Mouse (Mus musculus) forebrain, embryonic 13.5 days (tissue): ENCODE data around the gene Fbxo8. TPM values are rescaled to one million over a fixed set of nuclear protein-coding genes. Genes with fewer than 3 reads are reported as not detected.

Experiments used
- ATAC-seq: fragments of 200-750 bp; cut with Nextera tagmentation; 2 replicates; pipeline ENCODE4 v1.8.0; 2017
- H3K27ac ChIP-seq: fragments of 300-500 bp; sonication (generic); 2 replicates; pipeline ENCODE4 v1.5.1; 2015; ENCODE audit warnings: inconsistent platforms, mild to moderate bottlenecking, moderate library complexity
- H3K27me3 ChIP-seq: fragments of 300-500 bp; sonication (generic); 2 replicates; pipeline ENCODE4 v1.6.1; 2015; ENCODE audit warnings: mild to moderate bottlenecking, inconsistent platforms
- H3K36me3 ChIP-seq: fragments of 300-500 bp; sonication (generic); 2 replicates; pipeline ENCODE4 v1.6.1; 2015; ENCODE audit warnings: mild to moderate bottlenecking, inconsistent platforms; ENCODE audit not compliant: poor library complexity, severe bottlenecking
- H3K4me1 ChIP-seq: fragments of 300-500 bp; sonication (generic); 2 replicates; pipeline ENCODE4 v1.6.1; 2015; ENCODE audit warnings: inconsistent platforms
- H3K4me2 ChIP-seq: fragments of 300-500 bp; sonication (generic); 2 replicates; pipeline ENCODE4 v1.6.1; 2015; ENCODE audit warnings: inconsistent platforms, mild to moderate bottlenecking, moderate library complexity
- H3K4me3 ChIP-seq: fragments of 300-500 bp; sonication (generic); 2 replicates; pipeline ENCODE4 v1.5.1; 2015; ENCODE audit warnings: mild to moderate bottlenecking, inconsistent platforms
- H3K9ac ChIP-seq: fragments of 300-500 bp; sonication (generic); 2 replicates; pipeline ENCODE4 v1.6.1; 2015; ENCODE audit warnings: mild to moderate bottlenecking, inconsistent platforms
- H3K9me3 ChIP-seq: fragments of 300-500 bp; sonication (generic); replicated peaks from 2 replicates; pipeline ENCODE4 v1.6.1; 2016; ENCODE audit warnings: inconsistent platforms
- WGBS: fragments of 180-500 bp; shearing (Covaris S2); methylation state at CpG from one replicate; pipeline ENCODE4 v1.1.7; 2015; 5-methylcytosine and 5-hydroxymethylcytosine counted together
- microRNA-seq: library from miRNA; unstranded; fragments of <30 nt; microRNA quantifications from one replicate; pipeline ENCODE4, GENCODE M21; 2016
- polyA plus RNA-seq: library from polyadenylated mRNA; unstranded; fragments of >200 nt; fragmentation: Nextera tagmentation; extraction: Ambion mirVana; gene quantifications from 2 replicates; pipeline ENCODE4 v1.2.1, GENCODE M21; 2015

Gene Fbxo8
- polyA plus RNA-seq, 1 experiment from 2014 or later, result 38.5 TPM

DNA sequence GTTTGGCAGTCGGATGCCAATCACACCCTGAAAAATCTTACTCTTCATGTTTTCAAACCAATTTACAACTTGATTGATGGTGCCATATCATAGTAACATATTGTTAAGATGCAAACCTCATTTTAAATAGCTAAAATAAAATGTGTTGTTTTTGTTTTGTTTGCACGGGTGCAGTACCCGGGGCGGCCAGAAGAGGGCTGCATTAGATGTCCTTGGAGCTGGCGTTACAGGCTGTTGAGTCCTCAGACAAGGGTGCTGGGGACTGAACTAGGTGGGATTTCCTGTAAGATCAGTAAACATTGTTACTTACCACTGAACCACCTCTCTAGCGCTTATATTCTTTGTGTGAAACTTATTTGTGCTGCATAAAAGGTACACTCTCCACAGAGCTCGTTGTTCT, 65.4 kb downstream of the Fbxo8 start:
- ATAC-seq, result no peak
- 30% methylated on average over 7 of the region's 7 CpGs for WGBS

DNA sequence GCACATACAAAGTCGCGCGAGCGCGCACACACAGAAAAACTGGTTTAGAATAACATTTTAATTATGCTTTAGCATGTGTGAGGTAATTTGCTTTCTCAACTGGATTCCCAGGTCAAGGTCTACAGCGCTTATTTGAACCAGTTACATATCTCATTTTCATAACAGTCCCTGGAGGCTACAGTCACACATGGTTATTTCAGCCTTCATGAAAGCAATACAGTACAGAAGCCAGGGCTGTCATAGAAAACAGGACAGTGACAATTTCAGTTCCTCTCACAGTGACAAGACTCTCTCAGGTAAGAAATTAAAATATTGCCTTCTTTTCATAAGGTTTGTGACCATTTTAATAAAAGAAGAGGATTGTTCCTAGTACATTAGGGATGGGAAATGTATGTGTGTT, 66.4 kb downstream of the Fbxo8 start:
- Histone ChIP-seq H3K9ac (no peak overlapping the region), H3K4me2 (no peak overlapping the region), H3K4me1 (peaks cover 8% of the 10 kb centered on the region), H3K27ac (no peak overlapping the region), H3K27me3 (peaks cover 29% of the 10 kb centered on the region), H3K36me3 (no peaks in the 10 kb centered on the region), H3K4me3 (no peak overlapping the region), H3K9me3 (no peaks in the 10 kb centered on the region)
- WGBS, result 97% methylated on average over 6 of the region's 6 CpGs
- ATAC-seq, result no peak

More for the DNA sequence above, 65.4 kb downstream of the Fbxo8 start:
- Histone ChIP-seq H3K4me2 (no peak overlapping the region), H3K27me3 (peaks cover 24% of the 10 kb centered on the region), H3K9ac (no peak overlapping the region), H3K27ac (no peak overlapping the region), H3K36me3 (no peaks in the 10 kb centered on the region), H3K4me3 (no peak overlapping the region), H3K9me3 (no peaks in the 10 kb centered on the region), H3K4me1 (peaks cover 8% of the 10 kb centered on the region)

DNA sequence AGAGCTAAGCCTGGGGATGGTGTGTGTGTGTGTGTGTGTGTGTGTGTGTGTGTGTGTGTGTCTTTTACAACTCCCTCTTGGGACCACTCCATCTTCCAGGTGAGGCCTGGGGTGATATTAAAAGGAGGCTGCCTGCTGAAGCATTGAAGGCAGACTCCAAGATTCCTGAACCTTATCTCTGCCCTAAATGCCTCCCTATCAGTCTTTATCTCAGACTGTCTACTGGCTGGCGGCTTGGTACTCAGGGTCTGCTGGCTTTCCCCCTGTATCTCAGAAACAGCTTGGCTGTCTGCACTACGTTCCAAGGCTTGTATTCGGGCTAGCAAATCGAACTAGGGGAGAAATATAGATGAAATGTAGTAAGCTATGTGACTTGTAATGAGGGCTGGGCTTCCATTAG, 68.2 kb downstream of the Fbxo8 start:
- Histone ChIP-seq H3K36me3 (no peaks in the 10 kb centered on the region), H3K9me3 (no peaks in the 10 kb centered on the region), H3K9ac (no peak overlapping the region), H3K27ac (no peak overlapping the region), H3K4me2 (no peak overlapping the region), H3K27me3 (peaks cover 47% of the 10 kb centered on the region), H3K4me3 (no peak overlapping the region), H3K4me1 (peaks cover 20% of the 10 kb centered on the region)
- WGBS, result 35% methylated on average over 4 of the region's 4 CpGs
- ATAC-seq, result no peak

DNA sequence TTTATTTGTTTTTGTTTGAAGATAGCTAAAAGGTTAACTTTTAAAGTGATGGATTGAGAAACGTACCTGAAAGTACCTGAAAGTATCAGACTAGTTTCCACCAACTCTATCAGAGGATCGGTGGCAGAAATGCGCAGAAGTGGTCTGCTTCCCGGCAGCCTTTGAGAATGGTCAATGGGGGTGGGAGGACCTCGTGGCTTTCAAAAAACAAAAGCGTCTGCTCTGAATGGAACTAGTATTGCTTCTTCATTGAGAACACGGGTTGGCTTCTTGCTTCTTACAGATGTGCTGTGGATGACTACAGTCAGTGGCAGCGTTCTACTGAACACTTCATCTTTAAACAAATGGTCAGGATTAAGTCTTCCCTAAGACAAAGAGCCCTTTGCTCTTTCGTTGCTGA, 68.7 kb downstream of the Fbxo8 start:
- H3K27ac ChIP-seq, result no peak overlapping the region
- peaks cover 52% of the 10 kb centered on the region for H3K27me3 ChIP-seq
- 5% methylated on average over 9 of the region's 9 CpGs for WGBS
- no peak overlapping the region for H3K9ac ChIP-seq
- no peaks in the 10 kb centered on the region for H3K36me3 ChIP-seq
- peaks cover 20% of the 10 kb centered on the region for H3K4me1 ChIP-seq
- no peak for ATAC-seq
- peak overlapping the region; percentile 10; the same call in 1 of the 2 replicates for H3K4me2 ChIP-seq
- H3K4me3 ChIP-seq, result no peak overlapping the region
- H3K9me3 ChIP-seq, result no peaks in the 10 kb centered on the region

DNA sequence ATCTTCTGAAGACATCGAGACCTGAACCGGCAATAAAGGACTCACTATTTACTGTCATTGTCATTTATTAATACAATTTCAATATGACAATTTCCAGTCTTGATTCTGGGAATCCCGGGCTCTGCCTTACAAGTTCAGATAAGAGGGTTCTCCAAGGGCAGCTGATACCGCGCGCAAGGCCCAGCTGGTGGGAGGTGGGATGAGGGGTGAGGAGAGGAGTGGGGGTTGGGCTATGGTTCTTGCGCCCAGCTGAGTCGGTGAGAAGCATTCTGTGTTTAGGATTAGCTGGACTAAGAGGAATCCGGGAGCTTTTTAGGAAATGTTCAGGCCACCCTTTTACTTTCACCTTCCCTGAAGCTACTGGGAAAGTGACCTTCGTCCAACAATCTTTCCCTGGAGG, 69.8 kb downstream of the Fbxo8 start:
- H3K27ac ChIP-seq, result no peak overlapping the region
- no peak overlapping the region for H3K4me2 ChIP-seq
- H3K36me3 ChIP-seq, result no peaks in the 10 kb centered on the region
- H3K27me3 ChIP-seq, result peaks cover 54% of the 10 kb centered on the region
- H3K9ac ChIP-seq, result no peak overlapping the region
- H3K4me1 ChIP-seq, result peaks cover 20% of the 10 kb centered on the region
- no peaks in the 10 kb centered on the region for H3K9me3 ChIP-seq
- H3K4me3 ChIP-seq, result no peak overlapping the region
- 7% methylated on average over 10 of the region's 10 CpGs for WGBS
- no peak for ATAC-seq

DNA sequence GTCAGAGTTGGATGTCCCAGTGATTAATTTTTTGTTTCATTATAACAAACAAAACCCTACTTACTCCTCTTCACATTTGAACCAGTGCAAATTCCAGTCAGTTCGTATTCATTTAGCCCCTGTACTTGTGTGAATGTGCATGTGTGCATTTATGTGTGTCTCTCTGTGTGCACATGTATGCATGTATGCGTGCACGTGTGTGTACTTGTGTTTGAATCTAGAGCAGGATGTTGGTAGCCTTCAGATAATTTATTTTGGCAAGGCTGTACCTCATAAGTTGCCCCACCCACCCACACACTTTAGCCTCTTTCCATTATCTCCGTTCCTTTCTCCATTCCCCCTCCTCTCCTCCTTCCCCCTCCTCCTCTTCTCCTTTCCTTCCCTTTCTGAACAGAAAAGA, 70.2 kb downstream of the Fbxo8 start:
- Histone ChIP-seq H3K27me3 (peaks cover 54% of the 10 kb centered on the region), H3K27ac (no peak overlapping the region), H3K9me3 (no peaks in the 10 kb centered on the region), H3K4me2 (no peak overlapping the region), H3K4me3 (no peak overlapping the region), H3K4me1 (peaks cover 20% of the 10 kb centered on the region), H3K36me3 (no peaks in the 10 kb centered on the region), H3K9ac (no peak overlapping the region)
- no peak for ATAC-seq
- WGBS, result 24% methylated on average over 4 of the region's 4 CpGs

DNA sequence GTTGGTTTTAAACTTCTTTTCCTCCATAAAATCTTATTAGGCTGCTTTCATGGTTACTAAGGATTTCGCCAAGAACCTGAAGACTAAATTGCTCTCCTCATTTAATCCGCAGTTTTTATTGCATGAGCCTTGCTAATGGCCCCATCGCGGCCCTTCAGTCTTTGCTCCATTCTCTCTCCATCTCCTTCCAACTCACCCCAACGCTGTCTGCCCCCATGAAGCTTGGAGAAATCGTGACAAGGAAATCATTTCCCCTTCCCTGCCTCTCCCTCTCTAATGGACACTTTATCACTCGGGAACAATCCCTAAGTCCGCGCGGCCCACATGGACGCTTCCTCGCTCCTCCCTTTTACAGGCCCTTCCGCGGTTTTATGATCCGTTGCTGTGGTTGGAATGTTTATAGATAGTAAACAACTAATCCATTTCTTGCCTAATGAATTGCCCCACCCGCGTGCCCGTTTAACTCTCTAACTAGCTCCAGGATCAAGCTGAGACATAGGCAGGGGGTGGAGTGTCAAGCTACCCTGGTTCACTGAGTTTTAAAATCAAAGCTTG, 71.7 kb downstream of the Fbxo8 start:
- peak; percentile 39; the same call in 1 of the 2 replicates for ATAC-seq
- peaks cover 54% of the 10 kb centered on the region for H3K27me3 ChIP-seq
- no peaks in the 10 kb centered on the region for H3K36me3 ChIP-seq
- under 1% methylated on average over 18 of the region's 18 CpGs for WGBS
- no peak overlapping the region for H3K27ac ChIP-seq
- H3K4me2 ChIP-seq, result peak overlapping the region; percentile 44
- H3K4me3 ChIP-seq, result no peak overlapping the region; the same call in 1 of the 2 replicates
- H3K9me3 ChIP-seq, result no peaks in the 10 kb centered on the region
- no peak overlapping the region for H3K9ac ChIP-seq
- peaks cover 20% of the 10 kb centered on the region for H3K4me1 ChIP-seq

DNA sequence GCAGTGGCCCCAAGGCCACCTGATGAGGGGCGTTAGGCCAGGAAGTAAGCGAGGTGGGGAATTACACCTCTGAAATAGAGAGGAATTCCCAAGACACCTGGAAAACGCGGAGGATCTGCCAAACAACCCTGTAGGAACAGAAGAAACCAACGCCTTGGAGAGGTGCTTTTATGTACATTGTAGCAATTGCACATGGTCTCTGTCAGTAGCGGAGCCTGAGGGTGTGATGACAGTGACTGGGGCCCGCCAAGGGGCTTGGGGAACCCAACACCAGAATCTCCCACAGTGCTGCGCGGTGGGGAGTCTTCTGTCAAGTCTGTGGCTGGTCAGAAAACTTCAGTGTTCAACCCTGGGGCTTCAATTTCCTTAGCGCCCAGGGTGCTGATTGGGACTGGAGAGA, 72.5 kb downstream of the Fbxo8 start:
- Histone ChIP-seq H3K4me2 (no peak overlapping the region), H3K27me3 (peaks cover 54% of the 10 kb centered on the region), H3K9ac (no peak overlapping the region), H3K27ac (no peak overlapping the region), H3K4me3 (no peak overlapping the region), H3K4me1 (peaks cover 20% of the 10 kb centered on the region), H3K9me3 (no peaks in the 10 kb centered on the region), H3K36me3 (no peaks in the 10 kb centered on the region)
- ATAC-seq, result no peak
- 8% methylated on average over 10 of the region's 10 CpGs for WGBS

DNA sequence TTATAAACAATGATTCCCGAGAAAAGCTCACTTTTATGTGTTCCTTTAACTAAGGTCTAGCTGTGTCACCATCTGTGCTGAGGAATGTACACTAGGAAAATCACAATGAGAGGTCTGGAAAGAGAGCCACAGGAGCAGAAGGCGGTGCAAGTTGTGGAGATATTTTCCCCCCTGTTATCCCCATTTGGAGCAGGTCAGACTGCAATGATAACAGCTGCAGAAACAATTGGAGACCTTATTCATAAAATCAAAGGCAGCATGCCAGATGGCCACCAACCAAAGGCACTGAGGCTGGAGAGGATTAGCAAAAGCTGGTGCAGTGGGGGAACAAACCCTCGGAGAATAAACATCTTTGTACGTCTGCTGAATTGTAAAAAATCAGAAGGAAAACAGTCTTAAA, 78.3 kb downstream of the Fbxo8 start:
- WGBS, result 9% methylated on average over 4 of the region's 4 CpGs
- H3K27me3 ChIP-seq, result peaks cover 6% of the 10 kb centered on the region
- ATAC-seq, result peak; percentile 69
- H3K4me2 ChIP-seq, result no peak overlapping the region; the same call in 1 of the 2 replicates
- no peaks in the 10 kb centered on the region for H3K9me3 ChIP-seq
- H3K4me3 ChIP-seq, result no peak overlapping the region
- no peak overlapping the region for H3K27ac ChIP-seq
- no peaks in the 10 kb centered on the region for H3K36me3 ChIP-seq
- no peak overlapping the region for H3K9ac ChIP-seq
- peaks cover 8% of the 10 kb centered on the region for H3K4me1 ChIP-seq

DNA sequence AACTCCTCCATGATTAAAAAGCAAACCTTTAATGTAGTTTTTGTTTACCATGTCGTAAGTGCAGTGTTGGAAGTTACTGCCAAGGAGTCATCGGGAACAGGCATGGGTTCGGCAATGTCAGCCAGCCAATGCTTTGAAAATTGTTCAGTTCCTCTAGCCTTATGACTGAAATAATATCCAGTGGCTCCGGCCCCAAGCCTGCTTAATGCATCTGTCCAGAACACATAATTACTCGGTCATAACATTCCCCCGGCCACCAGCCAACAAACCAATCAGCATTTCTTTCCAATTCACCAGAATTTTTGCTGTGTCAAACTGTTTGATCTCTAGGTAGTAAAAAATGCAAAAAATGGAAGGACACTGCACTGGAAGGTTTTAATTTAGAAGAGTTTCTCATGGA, 88.4 kb downstream of the Fbxo8 start:
- H3K9me3 ChIP-seq, result no peaks in the 10 kb centered on the region
- no peak overlapping the region for H3K9ac ChIP-seq
- H3K27me3 ChIP-seq, result no peaks in the 10 kb centered on the region
- no peak overlapping the region for H3K4me3 ChIP-seq
- H3K4me2 ChIP-seq, result no peak overlapping the region
- no peak for ATAC-seq
- 83% methylated on average over 6 of the region's 6 CpGs for WGBS
- no peaks in the 10 kb centered on the region for H3K36me3 ChIP-seq
- H3K4me1 ChIP-seq, result no peaks in the 10 kb centered on the region
- H3K27ac ChIP-seq, result no peak overlapping the region

Small RNAs within 50 kb of the gene (microRNA-seq; reads per million reads assigned to microRNA genes)
- gene Gm25992, result not detected

Other genes starting within 250 kb of the Fbxo8 start
- 35.2 and 39.7 TPM in 2 replicates for gene Cep44, start within 50 bp of the Fbxo8 start, polyA plus RNA-seq